25 mouse cellular contexts compared by ENCODE assay signal in the genomic region with DNA sequence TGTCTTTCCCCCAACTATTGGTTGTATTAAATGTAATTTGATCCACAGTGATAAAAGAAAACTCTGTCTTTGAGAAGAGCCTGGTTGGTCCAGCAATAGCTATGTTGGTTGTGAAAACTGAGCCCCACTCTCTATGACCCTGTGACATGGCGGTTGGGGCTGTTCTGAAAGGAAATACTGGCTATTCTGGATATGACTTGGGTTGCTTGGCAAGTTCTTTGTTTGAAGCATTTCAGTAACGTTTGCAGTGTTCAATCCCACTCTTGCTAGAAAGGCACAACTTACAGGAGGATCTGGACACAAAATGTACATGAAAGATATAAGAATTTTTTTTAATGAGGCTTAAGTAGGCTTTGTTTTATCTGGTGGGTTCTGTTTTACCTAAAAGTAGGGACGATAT. TPM values are rescaled to one million over a fixed set of nuclear protein-coding genes. Genes with fewer than 3 reads are reported as not detected.
"Had no signal": no experiment of that assay in that cellular context is flagged by ENCODE, and none has a peak within 500 bp of the region (broad histone marks: within the 10 kb centered on the region; RNA-seq: fewer than 3 reads in every experiment).

No protein-coding gene starts in this region.

- H3K4me2 ChIP-seq: embryonic facial prominence, embryonic 12.5 days; embryonic facial prominence, embryonic 13.5 days; embryonic facial prominence, embryonic 15.5 days; forebrain, embryonic 12.5 days; forebrain, embryonic 13.5 days; forebrain, embryonic 15.5 days had no signal

- H3K4me3 ChIP-seq: embryonic facial prominence, embryonic 10.5 days; embryonic facial prominence, embryonic 12.5 days; embryonic facial prominence, embryonic 13.5 days; embryonic facial prominence, embryonic 15.5 days; erythroblast, embryonic 14.5 days; forebrain, embryonic 10.5 days; forebrain, embryonic 12.5 days; forebrain, embryonic 13.5 days; forebrain, embryonic 15.5 days; gastrocnemius, adult 2 months; heart, adult 2 months had no signal

- H3K4me1 ChIP-seq: embryonic facial prominence, embryonic 10.5 days; embryonic facial prominence, embryonic 12.5 days; embryonic facial prominence, embryonic 15.5 days; forebrain, embryonic 10.5 days; forebrain, embryonic 12.5 days; forebrain, embryonic 13.5 days had no signal

- H3K9ac ChIP-seq: embryonic facial prominence, embryonic 12.5 days; embryonic facial prominence, embryonic 13.5 days; embryonic facial prominence, embryonic 15.5 days; forebrain, embryonic 12.5 days; forebrain, embryonic 13.5 days; forebrain, embryonic 15.5 days; forebrain, postnatal 0 days had no signal

- DNase-seq: cerebellum, adult 9-10 months; cerebellum, adult 9-11 months; cerebellum, postnatal 10 days; cerebellum, postnatal 14 days; cerebellum, postnatal 25 days; cerebellum, postnatal 36 days; embryo, embryonic 11 days; forebrain, postnatal 0 days; gastrocnemius, adult 2 months; gastrocnemius, postnatal 10 days; gastrocnemius, postnatal 14 days; gastrocnemius, postnatal 25 days; gastrocnemius, postnatal 36 days; heart, adult 18-20 months; heart, adult 2 months had no signal

- H3K9me3 ChIP-seq: embryonic facial prominence, embryonic 10.5 days; embryonic facial prominence, embryonic 12.5 days; embryonic facial prominence, embryonic 13.5 days; embryonic facial prominence, embryonic 15.5 days; forebrain, embryonic 10.5 days; forebrain, embryonic 12.5 days; forebrain, embryonic 13.5 days; forebrain, embryonic 15.5 days had no signal

- H3K36me3 ChIP-seq: embryonic facial prominence, embryonic 10.5 days; embryonic facial prominence, embryonic 12.5 days; embryonic facial prominence, embryonic 13.5 days; embryonic facial prominence, embryonic 15.5 days; forebrain, embryonic 10.5 days; forebrain, embryonic 12.5 days; forebrain, embryonic 15.5 days had no signal

- H3K27ac ChIP-seq: embryonic facial prominence, embryonic 10.5 days; embryonic facial prominence, embryonic 12.5 days; embryonic facial prominence, embryonic 13.5 days; embryonic facial prominence, embryonic 15.5 days; forebrain, embryonic 10.5 days; forebrain, embryonic 12.5 days; forebrain, embryonic 13.5 days; forebrain, embryonic 15.5 days; gastrocnemius, adult 2 months; heart, adult 2 months had no signal

- H3K27me3 ChIP-seq: embryonic facial prominence, embryonic 12.5 days; embryonic facial prominence, embryonic 13.5 days; embryonic facial prominence, embryonic 15.5 days; forebrain, embryonic 12.5 days; forebrain, embryonic 13.5 days; forebrain, embryonic 15.5 days had no signal

RNA-seq across cellular contexts. Expression of a gene that starts 54.1 kb away (rescaled TPM):
- total RNA-seq: gastrocnemius, adult 18-20 months had no signal
